26 mouse cellular contexts compared by ENCODE assay signal in the genomic region with DNA sequence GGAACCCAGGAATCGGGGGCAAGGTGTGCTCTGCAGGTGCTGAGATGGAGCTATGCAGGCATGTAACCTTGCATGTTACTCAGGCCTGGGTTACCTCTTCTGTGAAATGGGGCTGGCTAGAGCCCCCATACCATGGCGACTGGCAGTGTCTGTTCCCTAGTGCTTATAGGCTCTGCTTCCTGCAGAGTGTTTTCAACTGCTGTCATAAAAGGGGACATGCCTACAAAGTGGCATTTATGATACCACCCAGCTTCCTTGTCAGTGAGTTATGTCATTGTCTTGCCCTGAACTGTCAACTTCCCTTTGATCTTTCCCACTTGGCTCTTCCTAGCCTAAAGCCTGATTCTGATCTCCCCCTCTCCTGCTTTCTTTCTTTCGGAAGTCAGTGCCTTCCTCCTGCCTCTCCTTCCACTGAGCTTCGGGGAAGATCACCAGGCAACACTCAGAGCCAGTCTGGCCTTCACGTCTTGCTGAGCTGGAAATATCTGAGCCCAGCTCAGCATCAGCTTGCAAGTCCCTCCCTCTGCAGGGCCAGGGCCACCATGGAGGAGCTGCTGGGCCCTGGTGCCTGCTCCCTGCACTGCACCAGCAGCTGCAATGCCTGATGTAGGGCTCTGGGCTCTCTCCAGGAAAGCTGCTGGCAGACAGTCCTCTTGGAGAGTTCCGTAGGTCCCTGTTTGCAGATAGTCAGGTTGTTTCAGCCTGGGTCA. TPM values are rescaled to one million over a fixed set of nuclear protein-coding genes. Genes with fewer than 3 reads are reported as not detected.
DNase-seq lines count a peak whose midpoint lies in the region; ATAC-seq and TF ChIP-seq lines count a peak whose summit lies in the region.
"Had no signal": no experiment of that assay in that cellular context is flagged by ENCODE, and none has a peak within 500 bp of the region (broad histone marks: within the 10 kb centered on the region; RNA-seq: fewer than 3 reads in every experiment).

No protein-coding gene starts in this region.

- WGBS in intestine, embryonic 16.5 days, result 43% methylated on average over 6 of the region's 6 CpGs

- no peaks in the 10 kb centered on the region for H3K4me1 ChIP-seq in intestine, embryonic 16.5 days (ENCODE audit: control insufficient read depth, insufficient read depth, low read length)
- H3K4me1 ChIP-seq: embryonic facial prominence, embryonic 12.5 days; forebrain, embryonic 15.5 days; hindbrain, embryonic 12.5 days had no signal

- no peak overlapping the region for H3K4me3 ChIP-seq in gastrocnemius, adult 2 months
- no peak overlapping the region for H3K4me3 ChIP-seq in intestine, embryonic 16.5 days (ENCODE audit: low read length)
- H3K4me3 ChIP-seq: embryonic facial prominence, embryonic 12.5 days; forebrain, embryonic 15.5 days; heart, adult 2 months; heart, embryonic 12.5 days; hindbrain, embryonic 12.5 days had no signal

- peak; percentile 55; the same call in 1 of the 2 replicates for ATAC-seq in intestine, embryonic 16.5 days
- ATAC-seq: activated CD4-positive, CD25-positive, alpha-beta regulatory T cell, adult 4 months; CD4-positive, CD25-positive, alpha-beta regulatory T cell, adult 4 months; forebrain, embryonic 15.5 days; hindbrain, embryonic 16.5 days; inflammation-experienced regulatory T-cells, adult 6 months; Patski had no signal

- no peaks in the 10 kb centered on the region for H3K27me3 ChIP-seq in intestine, embryonic 16.5 days (replicated peaks; ENCODE audit: control insufficient read depth, insufficient read depth, low read length)
- H3K27me3 ChIP-seq: embryonic facial prominence, embryonic 12.5 days; forebrain, embryonic 15.5 days; heart, embryonic 12.5 days; hindbrain, embryonic 12.5 days had no signal

- H3K9me3 ChIP-seq in intestine, embryonic 16.5 days (ENCODE audit: control insufficient read depth, low read length), result no peaks in the 10 kb centered on the region
- H3K9me3 ChIP-seq: embryonic facial prominence, embryonic 12.5 days; forebrain, embryonic 15.5 days; G1E; heart, embryonic 12.5 days; hindbrain, embryonic 12.5 days had no signal

- no peak for TF ChIP-seq CTCF in gastrocnemius, adult 2 months (IDR thresholded peaks at IDR 0.05)

- H3K4me2 ChIP-seq in intestine, embryonic 16.5 days (ENCODE audit: low read depth, low read length), result no peak overlapping the region
- H3K4me2 ChIP-seq: embryonic facial prominence, embryonic 12.5 days; forebrain, embryonic 15.5 days; heart, embryonic 12.5 days; hindbrain, embryonic 12.5 days had no signal

- no peak overlapping the region for H3K9ac ChIP-seq in intestine, embryonic 16.5 days (ENCODE audit: low read depth, low read length)
- H3K9ac ChIP-seq: embryonic facial prominence, embryonic 12.5 days; forebrain, embryonic 15.5 days; heart, embryonic 12.5 days; hindbrain, embryonic 12.5 days had no signal

- intact Hi-C loops in gastrocnemius, adult 2 months (cut with DNase I), result no loop called here
- intact Hi-C loops in gastrocnemius, postnatal 36 days (cut with DNase I), result no loop called here

- H3K27ac ChIP-seq in gastrocnemius, adult 2 months, result no peak overlapping the region
- no peak overlapping the region for H3K27ac ChIP-seq in intestine, embryonic 16.5 days (ENCODE audit: low read length)
- H3K27ac ChIP-seq: embryonic facial prominence, embryonic 12.5 days; forebrain, embryonic 15.5 days; heart, adult 2 months; hindbrain, embryonic 12.5 days had no signal

- peak; percentile 31 for DNase-seq in adrenal gland, adult 2 months
- no peak for DNase-seq in adrenal gland, adult 8-10 months
- peak; percentile 31 for DNase-seq in gastrocnemius, adult 2 months
- DNase-seq in gastrocnemius, postnatal 36 days, result no peak
- peak; percentile 60 for DNase-seq in MN1 (ENCODE audit: low spot score)
- DNase-seq in lung, postnatal 4 days, result no peak
- DNase-seq: adrenal gland, postnatal 25 days; B cell, adult 2 months; cerebellum, adult 11 months; cerebellum, adult 8-10 months; cerebellum, postnatal 14 days; heart, adult 2 months; kidney, adult 2 months had no signal

- H3K36me3 ChIP-seq in intestine, embryonic 16.5 days (ENCODE audit: control insufficient read depth, insufficient read depth, low read length), result no peaks in the 10 kb centered on the region
- H3K36me3 ChIP-seq: embryonic facial prominence, embryonic 12.5 days; forebrain, embryonic 15.5 days; heart, embryonic 12.5 days; hindbrain, embryonic 12.5 days had no signal

RNA-seq across cellular contexts. Expression of gene Nefh, which starts 15.4 kb away (rescaled TPM):
- 1 to 10 TPM; 2.1 TPM for total RNA-seq in adrenal gland, adult 2 months (2021)
- 0.71 and 2.5 TPM in 2 replicates for polyA plus RNA-seq in adrenal gland, adult 2 months (2012; rRNA removed)
- total RNA-seq in adrenal gland, adult 8-10 months (2022), result 1 to 10 TPM; 1.8 to 2.7 (median 2.3) TPM
- not detected for total RNA-seq in gastrocnemius, adult 2 months (2021)
- total RNA-seq in gastrocnemius, postnatal 36 days (2021), result under 1 TPM in 1 of 2 experiments, not detected in 1; 0.15 TPM
- polyA plus RNA-seq in intestine, embryonic 16.5 days (2015; fragmentation: Nextera tagmentation; extraction: Ambion mirVana), result 0.55 and 0.61 TPM in 2 replicates
- total RNA-seq: gastrocnemius, adult 18-20 months; heart, postnatal 25 days had no signal

RNA-seq across cellular contexts. Expression of gene Ap1b1, which starts 23.4 kb away (rescaled TPM):
- 10 to 100 TPM; 59.0 to 78.0 TPM for total RNA-seq in adrenal gland, adult 2 months (2021)
- polyA plus RNA-seq in adrenal gland, adult 2 months (2012; rRNA removed), result 68.2 and 111 TPM in 2 replicates
- total RNA-seq in adrenal gland, adult 8-10 months (2022), result 10 to 100 TPM; 67.4 to 83.9 (median 73.4) TPM
- total RNA-seq in gastrocnemius, adult 2 months (2021), result 10 to 100 TPM; 35.8 to 40.5 TPM
- 10 to 100 TPM; 29.2 to 32.4 TPM for total RNA-seq in gastrocnemius, postnatal 36 days (2021)
- polyA plus RNA-seq in intestine, embryonic 16.5 days (2015; fragmentation: Nextera tagmentation; extraction: Ambion mirVana), result 81.2 and 85.4 TPM in 2 replicates

Comparison
In these comparisons a context has a peak if more than half of its experiments do, and no peak if none do; other contexts are left out.
1. DNase-seq: peak in adrenal gland, adult 2 months (single experiment), gastrocnemius, adult 2 months (single experiment) and MN1 (single experiment); none in adrenal gland, adult 8-10 months (single experiment), gastrocnemius, postnatal 36 days (0 of 2) and lung, postnatal 4 days (0 of 2).